Mouse (Mus musculus): Measurements from ENCODE around the gene Abtb2. TPM values are rescaled to one million over a fixed set of nuclear protein-coding genes. Genes with fewer than 3 reads are reported as not detected.
A peak's percentile ranks its signal among the peaks of the same experiment; 100 is the strongest.

The Abtb2 gene
- polyA plus RNA-seq, 1 experiment from 2014 or later = 13.1 TPM

DNA sequence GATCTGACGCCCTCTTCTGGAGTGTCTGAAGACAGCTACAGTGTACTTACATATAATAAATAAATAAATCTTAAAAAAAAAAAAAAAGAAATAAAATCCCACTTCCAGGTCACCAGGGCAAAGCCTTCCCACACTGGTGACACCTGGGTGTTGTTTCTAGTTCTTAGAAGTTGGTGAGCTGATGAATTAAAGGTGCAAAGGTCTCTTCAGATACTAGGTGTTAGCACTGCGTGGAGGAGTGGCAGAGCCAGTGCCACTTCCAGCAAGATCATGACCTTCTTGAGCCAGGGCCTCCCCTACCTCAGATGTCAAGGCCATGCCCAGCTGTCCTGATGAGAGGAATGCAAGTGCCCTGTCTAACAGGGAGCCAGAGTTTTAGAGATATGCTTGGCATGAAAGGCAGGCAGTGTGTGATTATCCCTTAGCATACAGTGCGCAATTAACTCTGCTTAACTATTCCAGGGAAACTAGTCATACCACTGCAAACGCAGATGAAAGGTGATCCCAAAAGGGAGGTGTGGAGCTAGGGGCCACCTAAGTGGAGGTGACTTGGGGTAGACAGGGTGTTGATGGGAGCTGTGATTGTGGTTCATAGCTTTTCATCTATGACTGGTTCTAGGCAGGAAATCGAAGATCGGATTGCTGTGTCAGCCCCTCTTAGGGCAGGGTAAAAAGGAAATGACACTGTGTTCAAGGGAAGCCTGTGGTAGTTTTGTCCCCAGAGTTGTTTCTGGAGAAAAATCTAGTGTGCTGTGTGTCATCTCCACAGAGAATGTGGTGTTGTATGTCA lies 66.2 kb downstream of the Abtb2 start:
- H3K9me3 ChIP-seq = no peaks in the 10 kb centered on the region
- peaks cover 59% of the 10 kb centered on the region for H3K4me1 ChIP-seq
- H3K36me3 ChIP-seq (replicated peaks) = no peaks in the 10 kb centered on the region
- no peak overlapping the region for H3K4me3 ChIP-seq
- no peak for DNase-seq (ENCODE audit: low spot score)
- H3K27ac ChIP-seq (replicated peaks) = 0 out of 2 replicates have a peak overlapping the region, but pooled peaks have one; percentile 26
- peaks cover 29% of the 10 kb centered on the region for H3K27me3 ChIP-seq (replicated peaks; ENCODE audit: low read depth, poor library complexity, severe bottlenecking)
- 62% methylated on average over 6 of the region's 6 CpGs for WGBS

DNA sequence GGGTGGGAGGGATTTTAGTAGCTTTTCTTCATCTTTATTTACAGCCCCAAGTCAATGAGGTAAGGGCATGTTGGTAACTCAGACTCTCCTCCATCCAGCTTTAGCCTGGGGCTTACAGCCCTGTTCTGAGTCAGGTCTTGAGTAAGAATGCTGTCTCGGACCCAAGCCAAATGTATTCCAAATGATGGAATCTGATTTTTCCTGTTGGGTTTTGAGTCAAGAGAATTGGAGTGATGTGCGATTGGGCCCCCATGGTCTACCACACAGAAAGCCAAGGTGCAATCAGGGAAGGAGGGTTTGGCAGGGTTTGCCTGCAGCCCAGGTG lies 66.8 kb downstream of the Abtb2 start:
- Histone ChIP-seq H3K4me1 (peaks cover 64% of the 10 kb centered on the region), H3K4me3 (no peak overlapping the region)

DNA sequence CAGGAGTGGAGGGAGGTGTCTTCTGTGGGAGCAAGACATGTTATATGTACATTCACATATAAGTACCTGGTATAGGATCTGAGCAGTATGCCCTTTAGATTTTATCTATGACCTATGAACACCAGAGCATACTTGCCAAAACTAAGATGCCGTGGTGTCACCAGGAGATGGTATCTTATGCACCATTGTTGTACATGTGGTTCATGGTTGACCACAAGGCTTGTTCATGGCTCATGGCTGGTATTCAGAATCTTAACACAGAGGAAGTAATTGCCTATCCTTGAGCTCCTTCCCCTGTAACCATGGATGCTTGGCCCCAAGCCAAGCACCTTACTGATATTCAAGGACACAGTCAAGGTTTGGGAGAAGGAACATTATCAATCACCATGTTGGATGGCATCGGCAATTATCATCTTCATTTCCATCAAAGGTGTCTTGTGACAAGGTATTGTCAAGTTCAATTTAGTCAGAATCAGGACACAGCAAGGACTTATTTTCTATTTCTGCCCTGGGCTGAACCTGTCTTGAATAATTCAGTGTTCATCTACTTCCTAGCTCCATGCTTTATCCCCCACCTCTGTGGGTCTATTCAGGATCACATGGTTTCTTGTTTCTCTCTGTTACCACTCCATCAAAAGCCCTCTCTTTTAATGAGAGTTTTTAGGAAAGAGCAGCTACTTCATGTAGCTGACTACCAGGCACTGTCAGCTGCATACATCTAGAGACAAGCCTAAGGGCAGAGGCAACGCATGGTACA lies 69.8 kb downstream of the Abtb2 start:
- WGBS = 93% methylated on average over 3 of the region's 3 CpGs
- Histone ChIP-seq H3K27me3 (replicated peaks; ENCODE audit: low read depth, poor library complexity, severe bottlenecking) (0 out of 2 replicates have a peak, but pooled peaks cover 3% of the 10 kb centered on the region), H3K4me1 (peaks cover 70% of the 10 kb centered on the region), H3K27ac (replicated peaks) (no peak overlapping the region), H3K4me3 (no peak overlapping the region), H3K36me3 (replicated peaks) (no peaks in the 10 kb centered on the region), H3K9me3 (no peaks in the 10 kb centered on the region)
- no peak for DNase-seq (ENCODE audit: low spot score)

More for the DNA sequence above, 66.8 kb downstream of the Abtb2 start:
- peaks cover 27% of the 10 kb centered on the region for H3K27me3 ChIP-seq (replicated peaks; ENCODE audit: low read depth, poor library complexity, severe bottlenecking)
- 72% methylated on average over 2 of the region's 2 CpGs for WGBS
- no peaks in the 10 kb centered on the region for H3K36me3 ChIP-seq (replicated peaks)
- no peak for DNase-seq (ENCODE audit: low spot score)
- H3K9me3 ChIP-seq = no peaks in the 10 kb centered on the region
- H3K27ac ChIP-seq (replicated peaks) = no peak overlapping the region

DNA sequence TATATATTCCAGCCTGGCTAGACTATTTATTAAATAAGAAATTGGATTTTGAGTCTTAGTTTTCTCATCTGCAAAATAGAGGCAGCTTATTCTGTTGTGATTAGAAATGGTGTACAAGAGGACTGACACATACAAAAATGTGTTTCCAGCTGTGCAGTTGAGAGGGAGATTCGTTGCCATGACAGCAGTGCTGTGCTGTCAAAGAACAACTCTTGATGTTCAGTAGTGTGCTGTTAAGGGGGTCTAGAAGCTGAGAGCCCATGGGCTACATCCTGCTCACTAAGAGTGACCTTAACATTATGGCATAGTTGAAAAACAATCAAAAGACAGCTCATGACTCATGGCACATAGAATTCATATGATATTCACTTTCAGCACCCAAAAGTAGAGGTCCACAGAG lies 71.3 kb downstream of the Abtb2 start:
- Histone ChIP-seq H3K27ac (replicated peaks) (no peak overlapping the region), H3K27me3 (replicated peaks; ENCODE audit: low read depth, poor library complexity, severe bottlenecking) (peaks cover 13% of the 10 kb centered on the region), H3K36me3 (replicated peaks) (no peaks in the 10 kb centered on the region), H3K4me1 (peaks cover 68% of the 10 kb centered on the region), H3K9me3 (no peaks in the 10 kb centered on the region), H3K4me3 (no peak overlapping the region)
- 75% methylated on average over 1 of the region's 1 CpGs for WGBS
- no peak for DNase-seq (ENCODE audit: low spot score)

DNA sequence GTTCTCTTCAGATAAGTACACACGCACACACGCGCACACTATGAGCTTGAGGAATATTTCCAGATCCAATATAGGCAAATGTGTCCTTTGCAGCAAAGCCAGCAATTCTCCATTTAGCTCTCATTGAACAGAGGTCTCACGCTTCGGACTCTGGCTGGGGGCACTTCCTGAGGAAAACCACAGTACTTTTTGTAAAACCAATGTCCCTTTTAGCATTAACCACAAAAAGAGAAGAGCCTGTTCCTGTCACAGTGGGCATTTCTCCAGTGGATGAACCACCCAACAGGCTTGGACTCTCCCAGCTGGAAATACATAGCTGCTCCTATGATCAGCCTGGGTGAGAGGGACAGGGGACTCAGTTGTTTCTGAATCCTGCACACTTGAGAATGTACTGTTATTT lies 71.8 kb downstream of the Abtb2 start:
- H3K27me3 ChIP-seq (replicated peaks; ENCODE audit: low read depth, poor library complexity, severe bottlenecking) = peaks cover 14% of the 10 kb centered on the region
- peaks cover 64% of the 10 kb centered on the region for H3K4me1 ChIP-seq
- H3K4me3 ChIP-seq = no peak overlapping the region
- H3K36me3 ChIP-seq (replicated peaks) = no peaks in the 10 kb centered on the region
- DNase-seq (ENCODE audit: low spot score) = no peak
- no peak overlapping the region for H3K27ac ChIP-seq (replicated peaks)
- 96% methylated on average over 5 of the region's 5 CpGs for WGBS
- no peaks in the 10 kb centered on the region for H3K9me3 ChIP-seq

DNA sequence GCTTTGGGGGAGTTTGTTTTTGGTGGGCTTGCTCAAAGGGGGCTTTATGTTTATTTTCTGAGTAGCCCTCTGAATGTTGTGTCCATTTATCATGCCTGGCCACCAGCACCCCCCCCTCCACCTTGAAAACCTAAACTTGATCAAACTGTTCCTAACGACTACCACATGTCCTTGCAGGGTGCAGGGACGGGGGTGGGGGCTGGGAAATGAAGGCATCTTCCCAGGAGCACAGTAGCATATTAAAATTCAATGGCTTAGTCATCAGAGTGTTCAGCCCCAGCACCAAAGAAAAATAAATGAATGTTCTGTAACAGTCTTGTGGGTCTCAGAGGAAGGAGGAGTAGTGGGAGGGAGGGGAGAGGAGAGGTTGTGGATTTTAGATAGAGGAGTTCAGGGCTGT lies 73.6 kb downstream of the Abtb2 start:
- peak; percentile 54 for DNase-seq (ENCODE audit: low spot score)
- Histone ChIP-seq H3K4me1 (peaks cover 74% of the 10 kb centered on the region), H3K4me3 (no peak overlapping the region), H3K27ac (replicated peaks) (peak overlapping the region; percentile 66), H3K27me3 (replicated peaks; ENCODE audit: low read depth, poor library complexity, severe bottlenecking) (peaks cover 12% of the 10 kb centered on the region), H3K36me3 (replicated peaks) (no peaks in the 10 kb centered on the region), H3K9me3 (no peaks in the 10 kb centered on the region)
- 23% methylated on average over 2 of the region's 2 CpGs for WGBS

DNA sequence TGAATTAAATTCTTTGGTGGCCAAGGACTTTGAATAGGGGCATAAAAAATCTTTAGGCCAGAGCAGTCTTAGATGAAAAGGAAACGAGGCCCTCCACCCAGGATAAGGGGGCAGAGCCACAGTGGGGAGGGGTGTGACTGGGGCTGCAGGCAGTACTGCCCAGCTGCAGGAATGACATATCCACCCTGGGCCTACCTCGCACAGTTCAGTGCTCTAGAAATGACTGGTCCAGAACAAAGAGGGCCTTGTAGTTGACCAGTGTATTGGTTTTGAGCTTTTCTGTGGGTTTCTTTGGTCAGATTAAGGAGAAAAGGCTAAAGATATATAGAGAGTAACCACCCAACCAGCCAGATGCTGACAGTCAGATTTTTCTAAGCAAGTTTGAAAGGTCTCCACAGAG lies 74.8 kb downstream of the Abtb2 start:
- Histone ChIP-seq H3K36me3 (replicated peaks) (no peaks in the 10 kb centered on the region), H3K4me3 (no peak overlapping the region), H3K27me3 (replicated peaks; ENCODE audit: low read depth, poor library complexity, severe bottlenecking) (peaks cover 12% of the 10 kb centered on the region), H3K9me3 (no peaks in the 10 kb centered on the region), H3K4me1 (peaks cover 74% of the 10 kb centered on the region), H3K27ac (replicated peaks) (0 out of 2 replicates have a peak overlapping the region, but pooled peaks have one; percentile 54)
- DNase-seq (ENCODE audit: low spot score) = no peak
- 36% methylated on average over 2 of the region's 2 CpGs for WGBS

DNA sequence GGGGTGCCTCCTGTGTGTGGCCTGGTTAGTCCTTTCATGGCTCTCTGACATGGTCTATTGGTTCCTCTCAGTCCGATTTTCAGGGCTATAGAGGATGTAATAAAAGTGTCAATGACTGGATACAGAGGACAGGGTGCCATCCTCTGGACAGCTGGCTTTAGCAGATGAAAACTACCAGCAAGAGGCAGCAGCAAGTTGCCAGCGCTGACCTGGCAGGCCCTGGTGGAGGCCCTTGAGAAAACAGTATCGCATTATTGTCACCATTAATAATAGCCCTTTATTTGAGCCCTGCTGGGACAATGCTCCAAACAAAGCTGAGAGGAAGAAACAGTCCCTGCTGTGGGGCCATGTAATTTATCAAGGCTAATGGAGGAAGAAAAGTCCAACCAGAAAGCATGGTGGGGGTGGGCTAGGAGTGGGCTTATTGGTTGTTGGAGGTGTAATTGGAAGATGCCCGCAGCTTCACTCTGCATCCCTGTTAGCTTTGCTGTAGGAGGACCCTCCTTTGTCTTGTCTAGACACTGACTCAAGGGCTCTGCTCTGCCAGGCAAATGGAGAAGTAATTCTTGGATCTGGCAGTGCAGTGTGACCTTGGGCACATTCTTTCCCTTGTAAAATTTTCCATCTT lies 77.6 kb downstream of the Abtb2 start:
- H3K4me1 ChIP-seq = peaks cover 55% of the 10 kb centered on the region
- no peak for DNase-seq (ENCODE audit: low spot score)
- peak overlapping the region; percentile 19; the same call in 1 of the 2 replicates for H3K27ac ChIP-seq (replicated peaks)

DNA sequence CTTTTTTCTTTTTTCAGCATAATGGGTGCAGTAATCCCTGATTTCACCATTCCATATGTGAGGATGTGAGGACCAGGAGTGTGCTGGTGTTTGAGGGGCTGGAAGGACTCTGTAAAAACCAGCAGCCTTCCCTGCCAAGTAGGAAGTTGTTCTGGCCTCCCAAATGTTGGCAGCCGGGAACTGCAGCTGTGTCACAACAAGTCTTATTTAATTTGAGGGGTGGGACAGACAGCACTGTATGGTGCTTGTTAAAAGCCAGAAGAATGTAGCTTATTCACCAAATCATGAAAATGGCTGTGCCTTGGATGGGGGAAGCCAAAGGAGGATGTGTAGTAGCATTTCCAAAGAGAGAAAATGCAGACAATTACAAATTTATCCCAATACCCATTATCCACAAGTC lies 78.3 kb downstream of the Abtb2 start:
- H3K4me3 ChIP-seq = no peak overlapping the region
- no peaks in the 10 kb centered on the region for H3K36me3 ChIP-seq (replicated peaks)
- H3K27ac ChIP-seq (replicated peaks) = no peak overlapping the region
- H3K4me1 ChIP-seq = peaks cover 49% of the 10 kb centered on the region
- H3K9me3 ChIP-seq = no peaks in the 10 kb centered on the region
- H3K27me3 ChIP-seq (replicated peaks; ENCODE audit: low read depth, poor library complexity, severe bottlenecking) = peaks cover 12% of the 10 kb centered on the region
- DNase-seq (ENCODE audit: low spot score) = no peak
- 43% methylated on average over 1 of the region's 1 CpGs for WGBS

More for the DNA sequence above, 77.6 kb downstream of the Abtb2 start:
- Histone ChIP-seq H3K9me3 (no peaks in the 10 kb centered on the region), H3K27me3 (replicated peaks; ENCODE audit: low read depth, poor library complexity, severe bottlenecking) (peaks cover 12% of the 10 kb centered on the region), H3K36me3 (replicated peaks) (no peaks in the 10 kb centered on the region), H3K4me3 (no peak overlapping the region)
- 33% methylated on average over 4 of the region's 4 CpGs for WGBS

DNA sequence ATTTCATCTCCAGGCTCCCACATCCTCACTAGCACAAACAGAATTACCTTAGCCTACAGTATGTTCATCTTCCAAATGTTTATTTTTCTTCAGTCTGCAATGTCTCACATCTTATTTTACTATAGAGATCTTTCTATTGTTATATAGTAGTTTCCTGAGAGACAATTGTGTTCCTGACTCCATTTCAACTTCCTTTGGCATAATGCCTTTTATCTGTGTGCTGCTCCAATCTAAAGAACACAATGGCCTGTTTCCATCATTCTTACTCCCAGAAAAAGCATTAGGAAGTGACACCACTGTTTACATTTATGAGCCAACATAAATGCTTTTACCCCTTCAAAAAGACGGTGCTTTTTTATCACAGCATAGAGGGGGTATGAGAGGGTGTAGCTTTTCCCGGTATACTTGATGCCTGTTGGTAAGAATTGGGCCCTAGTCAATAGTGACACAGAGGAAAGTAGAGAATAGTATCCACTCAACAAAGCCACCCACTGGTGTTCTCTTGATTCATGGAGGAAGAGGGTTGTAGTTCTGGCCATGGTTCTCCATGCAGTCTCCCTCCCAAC lies 84.3 kb downstream of the Abtb2 start:
- DNase-seq (ENCODE audit: low spot score) = no peak
- no peak overlapping the region for H3K27ac ChIP-seq (replicated peaks)
- no peaks in the 10 kb centered on the region; the same call in 1 of the 2 replicates for H3K27me3 ChIP-seq (replicated peaks; ENCODE audit: low read depth, poor library complexity, severe bottlenecking)
- WGBS = 92% methylated on average over 2 of the region's 2 CpGs
- H3K9me3 ChIP-seq = no peaks in the 10 kb centered on the region
- H3K36me3 ChIP-seq (replicated peaks) = no peaks in the 10 kb centered on the region
- H3K4me3 ChIP-seq = no peak overlapping the region
- H3K4me1 ChIP-seq = peaks cover 19% of the 10 kb centered on the region

DNA sequence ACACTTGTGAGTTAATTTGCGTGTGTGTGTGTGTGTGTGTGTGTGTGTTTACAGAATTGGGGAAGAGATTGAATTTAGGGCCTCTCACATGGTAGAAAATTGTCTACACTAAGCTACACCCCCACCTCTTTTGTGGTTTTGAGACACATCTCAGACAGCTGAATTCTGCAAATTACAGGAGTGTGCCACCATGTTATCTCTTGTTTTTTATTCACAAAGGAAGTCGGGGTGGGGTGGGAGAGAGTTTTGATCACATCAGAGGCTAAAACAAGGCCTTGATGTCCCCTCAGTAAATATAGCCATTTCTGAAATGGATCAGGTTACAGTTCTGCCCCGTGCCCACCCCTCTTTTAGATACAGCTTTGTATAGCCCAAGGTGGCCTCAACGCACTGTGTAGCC lies 86.0 kb downstream of the Abtb2 start:
- Histone ChIP-seq H3K27me3 (replicated peaks; ENCODE audit: low read depth, poor library complexity, severe bottlenecking) (no peaks in the 10 kb centered on the region), H3K27ac (replicated peaks) (no peak overlapping the region), H3K36me3 (replicated peaks) (no peaks in the 10 kb centered on the region), H3K4me3 (no peak overlapping the region), H3K9me3 (no peaks in the 10 kb centered on the region), H3K4me1 (peaks cover 26% of the 10 kb centered on the region)
- no peak for DNase-seq (ENCODE audit: low spot score)
- 79% methylated on average over 4 of the region's 4 CpGs for WGBS

DNA sequence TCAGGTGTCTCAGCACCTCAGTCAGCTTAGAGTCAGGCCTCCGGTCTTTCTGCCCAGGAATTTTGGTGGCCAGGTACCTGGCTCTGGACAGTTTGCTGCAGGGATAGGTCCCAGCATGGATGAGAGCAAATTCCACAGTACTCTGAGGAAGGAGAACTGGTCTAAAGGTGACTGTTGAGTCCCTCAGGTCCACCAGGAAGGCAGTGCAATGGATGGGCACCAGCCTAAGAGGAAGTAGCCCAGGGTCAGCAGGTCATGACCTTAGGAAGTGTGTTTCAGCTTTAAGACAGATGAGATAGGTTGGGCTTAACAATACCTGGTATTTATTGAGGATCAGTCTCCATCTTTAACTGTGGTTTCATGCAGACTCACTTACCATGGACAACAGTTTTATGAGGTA lies 88.9 kb downstream of the Abtb2 start:
- no peak overlapping the region for H3K4me3 ChIP-seq
- H3K27ac ChIP-seq (replicated peaks) = no peak overlapping the region
- no peak for DNase-seq (ENCODE audit: low spot score)
- H3K9me3 ChIP-seq = no peaks in the 10 kb centered on the region
- no peaks in the 10 kb centered on the region for H3K27me3 ChIP-seq (replicated peaks; ENCODE audit: low read depth, poor library complexity, severe bottlenecking)
- H3K36me3 ChIP-seq (replicated peaks) = no peaks in the 10 kb centered on the region
- H3K4me1 ChIP-seq = peaks cover 32% of the 10 kb centered on the region
- WGBS = 82% methylated on average over 1 of the region's 1 CpGs

All from embryonic facial prominence, embryonic 10.5 days (tissue).